Mouse (Mus musculus) CH12.LX (cell line): Measurements from ENCODE around the gene Ttc30a1. TPM values are rescaled to one million over a fixed set of nuclear protein-coding genes. Genes with fewer than 3 reads are reported as not detected.
A peak's percentile ranks its signal among the peaks of the same experiment; 100 is the strongest.

ENCODE experiments used
- DNase-seq: peaks from one replicate; pipeline ENCODE4 v3.0.0-alpha.2; 2013; ENCODE audit errors: extremely low read depth
- H3K27ac ChIP-seq: 2 replicates; pipeline ENCODE4 v1.5.1; 2012; ENCODE audit warnings: low read depth, mild to moderate bottlenecking, control low read depth, moderate library complexity; ENCODE audit not compliant: insufficient read depth
- H3K27me3 ChIP-seq: replicated peaks from 2 replicates; pipeline ENCODE3; 2012; ENCODE audit warnings: inconsistent platforms
- H3K36me3 ChIP-seq, 2 experiments: replicated peaks in 1 of 2; 2 replicates each; pipeline versions ENCODE3 to v1.6.1; 2012; ENCODE audit warnings: inconsistent platforms in 1 of 2, low read length in 1 of 2, mild to moderate bottlenecking in 1 of 2, mixed read lengths in 1 of 2, moderate library complexity in 1 of 2; ENCODE audit not compliant: control insufficient read depth in 1 of 2, insufficient read depth in 1 of 2
- H3K4me1 ChIP-seq, 2 experiments: 2 replicates each; pipeline ENCODE4 v1.6.1; 2012; ENCODE audit warnings: inconsistent platforms in 1 of 2, moderate library complexity in 1 of 2; ENCODE audit not compliant: insufficient read depth in 2 of 2, control insufficient read depth in 1 of 2
- H3K4me2 ChIP-seq: 2 replicates; pipeline ENCODE4 v1.6.1; 2012; ENCODE audit warnings: low read depth, mild to moderate bottlenecking, control low read depth; ENCODE audit not compliant: poor library complexity, insufficient read depth, severe bottlenecking
- H3K4me3 ChIP-seq, 3 experiments: fragments of 150-350 bp in 1 of 3; sonication (generic) in 1 of 3; replicated peaks in 1 of 3; 2 replicates each; pipeline versions ENCODE3 to v1.5.1; 2011 to 2012; ENCODE audit warnings: low read depth in 2 of 3, low read length in 2 of 3, mild to moderate bottlenecking in 2 of 3, moderate library complexity in 2 of 3, control low read depth in 1 of 3, improper control_type of control experiment in 1 of 3, inconsistent platforms in 1 of 3, mixed read lengths in 1 of 3; ENCODE audit not compliant: poor library complexity in 1 of 3
- H3K79me2 ChIP-seq: replicated peaks from 2 replicates; pipeline ENCODE4 v1.6.1; 2012; ENCODE audit warnings: mild to moderate bottlenecking, moderate library complexity; ENCODE audit not compliant: control insufficient read depth, poor library complexity, insufficient read depth, severe bottlenecking; ENCODE audit errors: extremely low read depth
- H3K9ac ChIP-seq: 2 replicates; pipeline ENCODE4 v1.6.1; 2012; ENCODE audit warnings: low read depth, mild to moderate bottlenecking, control low read depth, moderate library complexity; ENCODE audit not compliant: insufficient read depth
- H3K9me3 ChIP-seq: replicated peaks from 2 replicates; pipeline ENCODE3; 2012; ENCODE audit warnings: low read length, inconsistent platforms, mixed read lengths
- BHLHE40 ChIP-seq: IDR thresholded peaks from 2 replicates; pipeline ENCODE4 v1.6.1; 2011; ENCODE audit warnings: mild to moderate bottlenecking, low read depth, low read length, improper control_type of control experiment
- CHD1 ChIP-seq: IDR thresholded peaks from 2 replicates; pipeline ENCODE4 v1.6.1; 2012; ENCODE audit warnings: low read depth, low read length, improper control_type of control experiment, inconsistent platforms
- CHD2 ChIP-seq: IDR thresholded peaks from 2 replicates; pipeline ENCODE4 v1.6.1; 2011; ENCODE audit warnings: low read length, improper control_type of control experiment
- CTCF ChIP-seq, 2 experiments: IDR thresholded peaks in 1 of 2; conservative IDR thresholded peaks in 1 of 2; 2 replicates each; pipeline ENCODE4 v1.5.1; 2011 to 2012; ENCODE audit warnings: low read depth in 2 of 2, low read length in 2 of 2, improper control_type of control experiment in 1 of 2, inconsistent platforms in 1 of 2, mild to moderate bottlenecking in 1 of 2, moderate library complexity in 1 of 2
- E2F4 ChIP-seq: IDR thresholded peaks from 2 replicates; pipeline ENCODE4 v1.6.1; 2011; ENCODE audit warnings: low read depth, low read length, improper control_type of control experiment; ENCODE audit not compliant: insufficient replicate concordance
- ELF1 ChIP-seq: IDR thresholded peaks from 2 replicates; pipeline ENCODE4 v1.6.1; 2014; ENCODE audit warnings: low read depth, mild to moderate bottlenecking, inconsistent platforms, low read length, improper control_type of control experiment
- EP300 ChIP-seq: IDR thresholded peaks from 2 replicates; pipeline ENCODE4 v1.6.1; 2011; ENCODE audit warnings: low read length, improper control_type of control experiment
- ETS1 ChIP-seq: conservative IDR thresholded peaks from 2 replicates; pipeline ENCODE4 v1.6.1; 2012; ENCODE audit warnings: low read depth, mild to moderate bottlenecking, inconsistent platforms, low read length, improper control_type of control experiment, moderate library complexity
- GABPA ChIP-seq: IDR thresholded peaks from 2 replicates; pipeline ENCODE4 v1.6.1; 2012; ENCODE audit warnings: low read depth, low read length, improper control_type of control experiment, inconsistent platforms; ENCODE audit not compliant: insufficient replicate concordance
- HCFC1 ChIP-seq: IDR thresholded peaks from 2 replicates; pipeline ENCODE4 v1.6.1; 2012; ENCODE audit warnings: low read depth, mild to moderate bottlenecking, inconsistent platforms, low read length, improper control_type of control experiment
- IRF4 ChIP-seq: IDR thresholded peaks from 2 replicates; pipeline ENCODE4 v1.6.1; 2014; ENCODE audit warnings: low read depth, mild to moderate bottlenecking, inconsistent platforms, low read length, improper control_type of control experiment
- JUN ChIP-seq: IDR thresholded peaks from 2 replicates; pipeline ENCODE4 v1.6.1; 2011; ENCODE audit warnings: low read depth, mild to moderate bottlenecking, low read length, improper control_type of control experiment, moderate library complexity; ENCODE audit not compliant: insufficient read depth
- JUND ChIP-seq: conservative IDR thresholded peaks from 2 replicates; pipeline ENCODE4 v1.6.1; 2011; ENCODE audit warnings: low read depth, low read length, improper control_type of control experiment
- KAT2A ChIP-seq: IDR thresholded peaks from 2 replicates; pipeline ENCODE4 v1.6.1; 2012; ENCODE audit warnings: low read length, improper control_type of control experiment, inconsistent platforms; ENCODE audit not compliant: insufficient replicate concordance
- MAFK ChIP-seq: IDR thresholded peaks from 2 replicates; pipeline ENCODE4 v1.6.1; 2011; ENCODE audit warnings: low read length, improper control_type of control experiment; ENCODE audit not compliant: insufficient replicate concordance
- MAX ChIP-seq: IDR thresholded peaks from 2 replicates; pipeline ENCODE4 v1.6.1; 2011; ENCODE audit warnings: low read length, improper control_type of control experiment
- MAZ ChIP-seq: IDR thresholded peaks from 2 replicates; pipeline ENCODE4 v1.6.1; 2012; ENCODE audit warnings: low read depth, mild to moderate bottlenecking, inconsistent platforms, low read length, improper control_type of control experiment, moderate library complexity
- MEF2A ChIP-seq: IDR thresholded peaks from 2 replicates; pipeline ENCODE4 v1.6.1; 2014; ENCODE audit warnings: low read depth, mild to moderate bottlenecking, inconsistent platforms, low read length, improper control_type of control experiment, borderline replicate concordance
- MXI1 ChIP-seq: IDR thresholded peaks from 2 replicates; pipeline ENCODE4 v1.6.1; 2011; ENCODE audit warnings: mild to moderate bottlenecking, low read depth, low read length, improper control_type of control experiment
- MYC ChIP-seq: IDR thresholded peaks from 2 replicates; pipeline ENCODE4 v1.6.1; 2011; ENCODE audit warnings: low read depth, mild to moderate bottlenecking, improper control_type of control experiment, low read length
- NELFE ChIP-seq: IDR thresholded peaks from 2 replicates; pipeline ENCODE4 v1.6.1; 2011; ENCODE audit warnings: low read depth, low read length, improper control_type of control experiment
- NRF1 ChIP-seq: IDR thresholded peaks from 2 replicates; pipeline ENCODE4 v1.6.1; 2014; ENCODE audit warnings: low read depth, mild to moderate bottlenecking, inconsistent platforms, low read length, improper control_type of control experiment, moderate library complexity
- PAX5 ChIP-seq: IDR thresholded peaks from 2 replicates; pipeline ENCODE4 v1.6.1; 2012; ENCODE audit warnings: low read length, inconsistent platforms, mixed read lengths
- POLR2A ChIP-seq: IDR thresholded peaks from 2 replicates; pipeline ENCODE4 v1.6.1; 2011; ENCODE audit warnings: low read depth, mild to moderate bottlenecking, improper control_type of control experiment, low read length
- POLR2AphosphoS2 ChIP-seq: IDR thresholded peaks from 2 replicates; pipeline ENCODE4 v1.6.1; 2011; ENCODE audit warnings: low read depth, low read length, improper control_type of control experiment
- RAD21 ChIP-seq: IDR thresholded peaks from 2 replicates; pipeline ENCODE4 v1.6.1; 2011; ENCODE audit warnings: low read depth, mild to moderate bottlenecking, low read length, improper control_type of control experiment, moderate library complexity
- RCOR1 ChIP-seq: conservative IDR thresholded peaks from 2 replicates; pipeline ENCODE4 v1.6.1; 2012; ENCODE audit warnings: low read depth, mild to moderate bottlenecking, inconsistent platforms, low read length, improper control_type of control experiment
- SIN3A ChIP-seq: IDR thresholded peaks from 2 replicates; pipeline ENCODE4 v1.6.1; 2012; ENCODE audit warnings: low read length, improper control_type of control experiment, inconsistent platforms
- SMC3 ChIP-seq: IDR thresholded peaks from 2 replicates; pipeline ENCODE4 v1.6.1; 2011; ENCODE audit warnings: low read depth, low read length, improper control_type of control experiment
- TBP ChIP-seq: conservative IDR thresholded peaks from 2 replicates; pipeline ENCODE4 v1.6.1; 2011; ENCODE audit warnings: low read depth, low read length, improper control_type of control experiment
- TCF12 ChIP-seq: IDR thresholded peaks from 2 replicates; pipeline ENCODE4 v1.6.1; 2014; ENCODE audit warnings: low read depth, mild to moderate bottlenecking, inconsistent platforms, low read length, improper control_type of control experiment
- UBTF ChIP-seq: IDR thresholded peaks from 2 replicates; pipeline ENCODE4 v1.6.1; 2012; ENCODE audit warnings: low read depth, mild to moderate bottlenecking, inconsistent platforms, low read length, improper control_type of control experiment, moderate library complexity
- USF1 ChIP-seq: IDR thresholded peaks from 2 replicates; pipeline ENCODE4 v1.6.1; 2014; ENCODE audit warnings: low read depth, mild to moderate bottlenecking, inconsistent platforms, low read length, improper control_type of control experiment
- USF2 ChIP-seq: conservative IDR thresholded peaks from 2 replicates; pipeline ENCODE4 v1.6.1; 2011; ENCODE audit warnings: low read depth, low read length, improper control_type of control experiment
- ZC3H11A ChIP-seq: IDR thresholded peaks from 2 replicates; pipeline ENCODE4 v1.6.1; 2012; ENCODE audit warnings: low read depth, mild to moderate bottlenecking, inconsistent platforms, low read length, improper control_type of control experiment
- ZKSCAN1 ChIP-seq: IDR thresholded peaks from 2 replicates; pipeline ENCODE4 v1.6.1; 2012; ENCODE audit warnings: low read depth, inconsistent platforms, low read length, improper control_type of control experiment, borderline replicate concordance
- ZMIZ1 ChIP-seq: IDR thresholded peaks from 2 replicates; pipeline ENCODE4 v1.6.1; 2012; ENCODE audit warnings: low read depth, mild to moderate bottlenecking, inconsistent platforms, low read length, improper control_type of control experiment
- ZNF384 ChIP-seq: IDR thresholded peaks from 2 replicates; pipeline ENCODE4 v1.6.1; 2012; ENCODE audit warnings: low read depth, low read length, improper control_type of control experiment, inconsistent platforms
- dilution Hi-C: fragments of 300-500 bp; cut with MboI; formaldehyde crosslinking; loops from 2 replicates; pipeline ENCODE4 v1.14.3; 2020; ENCODE audit warnings: low sequenced_read_pairs; ENCODE audit not compliant: extremely low pct_unique_long_range_greater_than_20kb, extremely low pct_ligation_motif_present
- in situ Hi-C: fragments of 300-500 bp; cut with MboI; formaldehyde crosslinking; loops from 3 replicates; pipeline ENCODE4 v1.14.3; 2019; ENCODE audit warnings: low sequenced_read_pairs, low pct_ligation_motif_present, low pct_unique_long_range_greater_than_20kb, mixed read lengths
- polyA plus RNA-seq: library from polyadenylated mRNA; unstranded; fragments of >175 nt; gene quantifications from 2 replicates; pipeline ENCODE4 v1.2.1, GENCODE M21; 2012; ENCODE audit warnings: low read depth; ENCODE audit not compliant: insufficient read length
- total RNA-seq, 2 experiments: library from RNA; depleted of rRNA; stranded (reverse); fragments of 300-350 nt in 1 of 2; fragments of >200 nt in 1 of 2; gene quantifications; 2 replicates each; pipeline ENCODE4 v1.2.3; 2012 to 2014

The Ttc30a1 gene
- total and polyA plus RNA-seq, 3 experiments, result not detected

- Histone ChIP-seq H3K4me3 (no peak overlapping the region), H3K27me3 (no peaks in the 10 kb centered on the region), H3K27ac (no peak overlapping the region), H3K36me3 (no peaks in the 10 kb centered on the region), H3K4me1 (peaks cover 9 to 27% of the 10 kb centered on the region in 2 experiments), H3K9me3 (no peaks in the 10 kb centered on the region), H3K4me2 (no peak overlapping the region), H3K79me2 (no peaks in the 10 kb centered on the region), H3K9ac (no peak overlapping the region)
- dilution Hi-C loops, result no loop called here
- TF ChIP-seq UBTF (no peak), ELF1 (no peak), E2F4 (no peak), CHD1 (no peak), NRF1 (no peak), ZKSCAN1 (no peak), USF2 (peak; percentile 48), PAX5 (no peak), IRF4 (no peak), SIN3A (no peak), ZC3H11A (no peak), JUND (peak; percentile 71; the same call in 1 of the 2 replicates), RAD21 (no peak), MYC (peak; percentile 26; the same call in 1 of the 2 replicates), POLR2AphosphoS2 (no peak), USF1 (peak; percentile 67), MAFK (no peak), CTCF (conservative IDR thresholded peaks at IDR 0.05 in 1 of 2, IDR thresholded peaks at IDR 0.05 in 1 of 2; ENCODE audit: low read depth in 2 of 2, low read length in 2 of 2) (no peak), EP300 (no peak), ZNF384 (no peak), JUN (peak; percentile 85), BHLHE40 (peak; percentile 92), MXI1 (no peak), RCOR1 (no peak), GABPA (no peak), TCF12 (no peak), MEF2A (peak; percentile 97), ETS1 (peak; percentile 78), TBP (no peak), CHD2 (no peak), NELFE (no peak), MAX (peak; percentile 59; the same call in 1 of the 2 replicates), MAZ (no peak), ZMIZ1 (no peak), POLR2A (0 out of 2 replicates have a peak, but pooled peaks have one; percentile 15), KAT2A (no peak), SMC3 (no peak), HCFC1 (no peak)
- in situ Hi-C loops, result no loop called here
- DNase-seq, result peak; percentile 79
These were observed 16.0 kb upstream of the Ttc30a1 start for GRCm38 (mm10) chr2:75997726-75998125.
